Mouse (Mus musculus) myocyte (in vitro differentiated cells): Measurements from ENCODE around the gene Gnat1.

Experiments used
- CEBPB ChIP-seq: IDR thresholded peaks from 2 replicates; pipeline ENCODE4 v1.6.1; 2011; ENCODE audit warnings: mild to moderate bottlenecking, moderate library complexity; ENCODE audit not compliant: poor library complexity, insufficient read depth, severe bottlenecking
- E2F4 ChIP-seq: IDR thresholded peaks from one replicate; pipeline ENCODE4 v1.6.1; 2011; ENCODE audit warnings: mild to moderate bottlenecking, control low read depth, moderate library complexity; ENCODE audit not compliant: insufficient read depth
- MAX ChIP-seq: IDR thresholded peaks from one replicate; pipeline ENCODE4 v1.6.1; 2011; ENCODE audit warnings: low read depth, mild to moderate bottlenecking, control low read depth
- MYOD1 ChIP-seq, 3 experiments: IDR thresholded peaks; one replicate each; pipeline ENCODE4 v1.6.1; 2011; ENCODE audit warnings: control low read depth in 2 of 3, low read depth in 2 of 3, mild to moderate bottlenecking in 2 of 3, moderate library complexity in 1 of 3; ENCODE audit not compliant: insufficient read length in 2 of 3, control insufficient read depth in 1 of 3
- MYOG ChIP-seq, 3 experiments: IDR thresholded peaks; one replicate each; pipeline ENCODE4 v1.6.1; 2011; ENCODE audit warnings: control low read depth in 2 of 3, low read depth in 2 of 3, mild to moderate bottlenecking in 2 of 3; ENCODE audit not compliant: insufficient read length in 2 of 3, control insufficient read depth in 1 of 3, insufficient read depth in 1 of 3
- POLR2A ChIP-seq: IDR thresholded peaks from one replicate; pipeline ENCODE4 v1.6.1; 2011; ENCODE audit warnings: low read depth, mild to moderate bottlenecking, control low read depth, moderate library complexity; ENCODE audit not compliant: insufficient read length
- POLR2AphosphoS2 ChIP-seq: IDR thresholded peaks from one replicate; pipeline ENCODE4 v1.6.1; 2011; ENCODE audit warnings: low read depth, control low read depth; ENCODE audit not compliant: insufficient read length
- SRF ChIP-seq: IDR thresholded peaks from one replicate; pipeline ENCODE4 v1.6.1; 2011; ENCODE audit warnings: low read depth; ENCODE audit not compliant: control insufficient read depth, insufficient read length
- TCF3 ChIP-seq: IDR thresholded peaks from one replicate; pipeline ENCODE4 v1.6.1; 2011; ENCODE audit warnings: low read depth, control low read depth; ENCODE audit not compliant: insufficient read length
- USF1 ChIP-seq: IDR thresholded peaks from one replicate; pipeline ENCODE4 v1.6.1; 2011; ENCODE audit warnings: low read depth, mild to moderate bottlenecking, control low read depth, moderate library complexity

DNA sequence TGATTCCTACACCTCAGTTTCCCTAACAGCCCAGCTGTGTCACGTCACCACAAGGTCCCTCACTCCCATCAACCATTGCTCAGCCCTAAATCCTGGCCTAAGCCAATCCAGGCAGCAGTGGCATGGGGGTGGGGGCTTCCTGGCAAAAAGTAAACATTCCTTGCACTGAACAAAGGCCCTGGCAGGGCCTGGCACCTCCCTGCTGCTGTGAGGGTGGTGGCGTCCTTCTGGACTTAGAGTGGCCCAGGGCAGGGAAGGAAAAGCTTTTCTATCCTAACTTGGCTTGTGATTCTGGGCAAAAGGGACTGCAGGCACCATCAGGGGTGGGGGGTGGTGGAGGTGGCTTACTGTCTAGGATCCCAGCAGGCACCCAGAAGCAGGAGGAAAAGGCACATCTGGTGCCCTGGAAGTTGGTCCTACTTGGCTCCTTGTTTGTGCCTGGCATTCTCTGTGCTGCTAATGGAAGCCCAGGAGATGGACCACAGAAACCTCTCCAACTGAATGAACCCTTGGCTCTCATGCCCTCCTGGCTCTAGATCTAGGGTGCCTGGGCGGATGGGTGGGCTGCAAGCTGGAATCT is 23.2 kb upstream of the Gnat1 start:
- TF ChIP-seq SRF, result no peak
- no peak for TF ChIP-seq POLR2A
- TF ChIP-seq MYOD1 (IDR thresholded peaks at IDR 0.05; ENCODE audit: control insufficient read depth in 1 of 3, insufficient read length in 2 of 3, low read depth in 2 of 3), result no peak
- TF ChIP-seq MYOG (IDR thresholded peaks at IDR 0.05; ENCODE audit: control insufficient read depth in 1 of 3, insufficient read depth in 1 of 3, insufficient read length in 2 of 3, low read depth in 2 of 3), result no peak
- TF ChIP-seq CEBPB, result no peak
- no peak for TF ChIP-seq USF1
- TF ChIP-seq POLR2AphosphoS2, result no peak
- no peak for TF ChIP-seq MAX
- no peak for TF ChIP-seq TCF3
- no peak for TF ChIP-seq E2F4
